Mouse (Mus musculus) neural tube, embryonic 14.5 days (tissue): ENCODE data around the gene Hspe1. TPM values are rescaled to one million over a fixed set of nuclear protein-coding genes. Genes with fewer than 3 reads are reported as not detected.
A peak's percentile ranks its signal among the peaks of the same experiment; 100 is the strongest.

ENCODE experiments used
- ATAC-seq: fragments of 200-750 bp; cut with Nextera tagmentation; 2 replicates; pipeline ENCODE4 v1.8.0; 2017; ENCODE audit warnings: low read depth, mild to moderate bottlenecking, moderate TSS enrichment, moderate library complexity
- H3K27ac ChIP-seq: fragments of 300-500 bp; sonication (generic); 2 replicates; pipeline ENCODE4 v1.5.1; 2014; ENCODE audit warnings: low read depth, mild to moderate bottlenecking, control low read depth, low read length, moderate library complexity, mixed read lengths
- H3K27me3 ChIP-seq: fragments of 300-500 bp; sonication (generic); 2 replicates; pipeline ENCODE4 v1.6.1; 2014; ENCODE audit warnings: low read length; ENCODE audit not compliant: control insufficient read depth, insufficient read depth
- H3K36me3 ChIP-seq: fragments of 300-500 bp; sonication (generic); 2 replicates; pipeline ENCODE4 v1.6.1; 2014; ENCODE audit warnings: low read length, mixed read lengths; ENCODE audit not compliant: control insufficient read depth, insufficient read depth
- H3K4me1 ChIP-seq: fragments of 300-500 bp; sonication (generic); 2 replicates; pipeline ENCODE4 v1.6.1; 2014; ENCODE audit warnings: low read length; ENCODE audit not compliant: control insufficient read depth, insufficient read depth
- H3K4me2 ChIP-seq: fragments of 300-500 bp; sonication (generic); 2 replicates; pipeline ENCODE4 v1.6.1; 2014; ENCODE audit warnings: mild to moderate bottlenecking, low read depth, low read length, control low read depth
- H3K4me3 ChIP-seq: fragments of 300-500 bp; sonication (generic); 2 replicates; pipeline ENCODE4 v1.5.1; 2014; ENCODE audit warnings: low read depth, low read length, control low read depth, mixed read lengths
- H3K9ac ChIP-seq: fragments of 300-500 bp; sonication (generic); replicated peaks from 2 replicates; pipeline ENCODE4 v1.6.1; 2014; ENCODE audit warnings: low read depth, mild to moderate bottlenecking, control low read depth, low read length, mixed read lengths
- H3K9me3 ChIP-seq: fragments of 300-500 bp; sonication (generic); 2 replicates; pipeline ENCODE4 v1.6.1; 2016; ENCODE audit warnings: low read length; ENCODE audit not compliant: control insufficient read depth
- WGBS: fragments of 180-500 bp; shearing (Covaris S2); extraction: QIAGEN DNeasy Blood & Tissue Kit; methylation state at CpG from one replicate; pipeline ENCODE4 v1.1.7; 2014; 5-methylcytosine and 5-hydroxymethylcytosine counted together
- polyA plus RNA-seq: library from polyadenylated mRNA; unstranded; fragments of >200 nt; fragmentation: Nextera tagmentation; extraction: Ambion mirVana; gene quantifications from 2 replicates; pipeline ENCODE4 v1.2.1, GENCODE M21; 2014

Gene Hspe1
- polyA plus RNA-seq, 1 experiment from 2014 or later: 245 TPM

DNA sequence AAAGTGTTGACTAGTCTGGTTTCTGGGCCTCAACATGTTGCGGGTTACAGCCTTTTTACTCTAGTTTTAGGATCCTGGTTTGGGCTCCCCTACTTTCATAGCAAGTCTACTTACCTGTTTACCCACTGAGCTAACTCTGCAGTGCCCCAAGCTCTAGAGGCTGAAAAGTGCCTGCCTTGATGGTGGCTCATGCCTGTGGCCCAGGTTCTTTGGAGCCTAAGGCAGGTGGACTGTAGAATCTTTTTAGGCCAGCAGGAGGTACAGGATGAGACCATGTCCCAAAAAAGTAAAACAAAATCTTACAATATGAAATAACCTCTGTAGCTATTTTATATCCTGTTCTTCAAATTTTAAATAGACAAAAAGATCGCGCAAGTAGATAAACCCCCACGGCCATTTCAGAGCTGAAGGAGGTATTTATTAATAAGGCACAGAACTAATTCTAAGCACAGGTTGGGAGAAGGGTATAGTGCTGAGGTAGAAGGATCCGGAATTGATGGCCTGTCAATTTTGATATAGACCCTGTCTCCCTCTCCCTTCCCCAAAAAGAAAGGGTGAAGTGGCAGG, 1.6 kb downstream of the Hspe1 start:
- Histone ChIP-seq H3K27ac (no peak overlapping the region), H3K36me3 (peaks cover 13% of the 10 kb centered on the region; the same call in 1 of the 2 replicates), H3K4me2 (peak overlapping the region; percentile 66; the same call in 1 of the 2 replicates), H3K9me3 (no peaks in the 10 kb centered on the region), H3K4me3 (no peak overlapping the region), H3K4me1 (peaks cover 14% of the 10 kb centered on the region), H3K27me3 (no peaks in the 10 kb centered on the region), H3K9ac (no peak overlapping the region; the same call in 1 of the 2 replicates)
- 87% methylated on average over 5 of the region's 5 CpGs for WGBS
- ATAC-seq: no peak

- Histone ChIP-seq H3K4me3 (no peak overlapping the region), H3K9ac (no peak overlapping the region), H3K4me1 (peaks cover 7% of the 10 kb centered on the region; the same call in 1 of the 2 replicates), H3K27me3 (no peaks in the 10 kb centered on the region), H3K4me2 (no peak overlapping the region), H3K36me3 (peaks cover 13% of the 10 kb centered on the region; the same call in 1 of the 2 replicates), H3K9me3 (no peaks in the 10 kb centered on the region), H3K27ac (no peak overlapping the region)
- no peak for ATAC-seq
- 93% methylated on average over 2 of the region's 2 CpGs for WGBS
Observed at GRCm38 (mm10) chr1:55092056-55092455, 4.1 kb downstream of the Hspe1 start.

GRCm38 (mm10) chr1:55092469-55092868, 4.5 kb downstream of the Hspe1 start:
- Histone ChIP-seq H3K4me2 (no peak overlapping the region), H3K27ac (no peak overlapping the region), H3K27me3 (no peaks in the 10 kb centered on the region), H3K9ac (no peak overlapping the region), H3K4me3 (no peak overlapping the region), H3K9me3 (no peaks in the 10 kb centered on the region), H3K4me1 (peaks cover 7% of the 10 kb centered on the region; the same call in 1 of the 2 replicates), H3K36me3 (peaks cover 13% of the 10 kb centered on the region; the same call in 1 of the 2 replicates)
- WGBS: 82% methylated on average over 1 of the region's 1 CpGs
- no peak for ATAC-seq

DNA sequence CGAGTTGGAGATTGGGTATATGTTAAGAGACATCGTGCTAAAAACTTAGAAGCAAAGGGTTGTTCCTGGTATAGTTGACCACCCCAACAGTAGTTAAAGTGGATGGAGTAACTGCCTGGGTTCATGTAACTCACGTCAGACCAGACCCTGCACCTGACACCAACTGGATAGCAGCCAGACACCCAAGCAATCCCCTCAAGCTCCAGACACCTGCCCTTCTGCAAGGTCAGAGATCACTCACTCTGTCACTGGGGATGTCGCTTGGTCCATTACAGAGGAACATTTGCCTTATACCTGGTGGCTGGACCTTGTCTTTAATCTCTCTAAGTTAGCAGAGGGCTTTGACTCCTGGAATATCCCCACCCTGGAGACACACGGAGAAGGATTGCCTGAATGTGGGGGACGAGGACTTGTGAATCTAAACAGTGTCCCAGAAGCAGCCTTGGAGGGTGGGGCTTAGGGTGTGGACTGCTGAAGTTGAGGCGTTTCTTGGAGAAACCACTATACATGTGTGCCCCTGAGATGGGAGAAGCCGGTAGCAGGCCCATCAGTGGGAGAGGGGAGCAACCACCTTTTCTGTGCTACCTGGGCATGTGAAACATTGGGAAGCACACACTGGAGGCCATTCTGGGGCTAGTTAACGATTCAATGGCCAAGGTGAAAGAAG, 19.1 kb downstream of the Hspe1 start:
- H3K27ac ChIP-seq: no peak overlapping the region
- H3K9me3 ChIP-seq: no peaks in the 10 kb centered on the region
- no peaks in the 10 kb centered on the region for H3K27me3 ChIP-seq
- no peak overlapping the region for H3K9ac ChIP-seq
- WGBS: 91% methylated on average over 9 of the region's 9 CpGs
- H3K4me2 ChIP-seq: no peak overlapping the region
- no peak for ATAC-seq
- H3K4me3 ChIP-seq: no peak overlapping the region
- no peaks in the 10 kb centered on the region for H3K36me3 ChIP-seq
- H3K4me1 ChIP-seq: no peaks in the 10 kb centered on the region

- WGBS: 88% methylated on average over 1 of the region's 1 CpGs
- Histone ChIP-seq H3K9me3 (no peaks in the 10 kb centered on the region), H3K27ac (no peak overlapping the region), H3K4me3 (no peak overlapping the region), H3K4me1 (no peaks in the 10 kb centered on the region), H3K9ac (no peak overlapping the region), H3K4me2 (no peak overlapping the region), H3K27me3 (no peaks in the 10 kb centered on the region), H3K36me3 (no peaks in the 10 kb centered on the region)
- no peak for ATAC-seq
Observed at GRCm38 (mm10) chr1:55107644-55108043, 19.7 kb downstream of the Hspe1 start.

- no peaks in the 10 kb centered on the region for H3K27me3 ChIP-seq
- no peak for ATAC-seq
- 46% methylated on average over 2 of the region's 2 CpGs for WGBS
Observed at GRCm38 (mm10) chr1:55108473-55108872, 20.5 kb downstream of the Hspe1 start.

DNA sequence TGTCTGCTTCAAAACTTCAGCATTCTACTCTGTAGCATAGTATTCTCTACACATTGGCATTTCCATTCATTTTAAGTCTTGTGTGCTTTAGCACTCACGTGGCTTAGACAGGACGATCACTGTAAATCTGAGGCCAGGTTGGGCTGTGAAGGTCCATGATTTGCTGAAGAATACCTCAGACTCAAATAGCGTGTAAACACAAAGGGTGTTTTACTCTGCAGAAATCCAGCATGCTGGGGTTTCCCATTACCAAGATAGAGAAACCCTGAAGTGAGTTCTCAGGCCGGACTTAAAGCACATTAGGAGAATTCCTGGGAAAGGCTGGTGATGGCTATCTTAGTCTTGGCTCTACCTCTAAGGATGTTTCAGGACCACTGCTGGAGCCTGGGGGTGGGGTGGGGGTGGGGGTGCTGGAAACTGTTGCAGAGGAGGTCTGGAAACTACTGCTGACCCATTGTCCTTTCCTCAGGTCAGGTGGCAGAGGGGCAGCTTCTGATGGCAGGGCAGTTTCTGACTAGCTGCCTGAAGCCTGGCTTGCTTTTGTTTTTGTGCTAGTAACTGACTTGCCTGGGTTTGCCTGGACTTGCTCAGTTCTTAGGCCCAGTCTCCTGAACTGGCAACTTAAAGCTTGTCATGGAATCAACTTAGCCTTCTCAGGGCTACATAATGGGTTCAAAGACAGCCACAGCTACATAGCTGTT, 21.3 kb downstream of the Hspe1 start:
- 94% methylated on average over 4 of the region's 4 CpGs for WGBS

More at GRCm38 (mm10) chr1:55108473-55108872, 20.5 kb downstream of the Hspe1 start:
- Histone ChIP-seq H3K27ac (no peak overlapping the region), H3K36me3 (no peaks in the 10 kb centered on the region), H3K9ac (no peak overlapping the region), H3K4me1 (no peaks in the 10 kb centered on the region), H3K4me2 (no peak overlapping the region), H3K4me3 (no peak overlapping the region), H3K9me3 (no peaks in the 10 kb centered on the region)

DNA sequence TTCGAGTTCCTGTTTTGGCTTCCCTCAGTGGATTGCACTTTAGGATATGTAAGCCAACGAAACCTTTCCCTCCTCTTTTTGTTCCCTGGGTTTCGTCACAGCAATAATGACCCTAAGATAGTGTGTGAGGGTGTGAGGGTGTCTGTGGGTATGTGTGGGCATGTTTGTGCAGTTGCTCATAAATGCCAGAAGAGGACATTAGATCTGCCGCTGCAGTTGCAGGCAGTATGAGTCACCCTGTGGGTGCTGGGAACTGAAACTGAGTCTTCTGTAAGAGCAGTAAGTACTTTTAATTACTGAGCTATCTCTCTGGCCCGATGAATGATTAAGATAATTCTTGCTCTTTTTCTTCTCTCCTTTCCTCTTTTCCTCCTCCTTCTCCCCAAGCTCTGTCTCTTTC, 35.1 kb downstream of the Hspe1 start:
- H3K27ac ChIP-seq: no peak overlapping the region
- no peaks in the 10 kb centered on the region for H3K36me3 ChIP-seq
- H3K9ac ChIP-seq: no peak overlapping the region
- 93% methylated on average over 5 of the region's 5 CpGs for WGBS
- ATAC-seq: no peak
- no peak overlapping the region for H3K4me3 ChIP-seq
- H3K27me3 ChIP-seq: no peaks in the 10 kb centered on the region
- H3K4me2 ChIP-seq: no peak overlapping the region
- no peaks in the 10 kb centered on the region for H3K9me3 ChIP-seq
- no peaks in the 10 kb centered on the region for H3K4me1 ChIP-seq

More for the DNA sequence above, 21.3 kb downstream of the Hspe1 start:
- Histone ChIP-seq H3K27me3 (no peaks in the 10 kb centered on the region), H3K4me3 (no peak overlapping the region), H3K4me1 (no peaks in the 10 kb centered on the region), H3K4me2 (no peak overlapping the region), H3K9ac (no peak overlapping the region), H3K36me3 (no peaks in the 10 kb centered on the region), H3K9me3 (no peaks in the 10 kb centered on the region), H3K27ac (no peak overlapping the region)
- no peak for ATAC-seq

GRCm38 (mm10) chr1:55123561-55123960, 35.6 kb downstream of the Hspe1 start:
- no peak overlapping the region for H3K27ac ChIP-seq
- H3K4me2 ChIP-seq: no peak overlapping the region
- ATAC-seq: no peak
- no peaks in the 10 kb centered on the region for H3K27me3 ChIP-seq
- no peak overlapping the region for H3K4me3 ChIP-seq
- no peaks in the 10 kb centered on the region for H3K4me1 ChIP-seq
- 89% methylated on average over 2 of the region's 2 CpGs for WGBS
- no peak overlapping the region for H3K9ac ChIP-seq
- H3K9me3 ChIP-seq: no peaks in the 10 kb centered on the region
- H3K36me3 ChIP-seq: no peaks in the 10 kb centered on the region
